Mouse (Mus musculus): ENCODE data around the gene Fkbp3. TPM values are rescaled to one million over a fixed set of nuclear protein-coding genes. Genes with fewer than 3 reads are reported as not detected.

Gene Fkbp3
- polyA plus RNA-seq, 1 experiment from 2014 or later = 423 TPM

- peaks cover 38% of the 10 kb centered on the region for H3K4me1 ChIP-seq (replicated peaks; ENCODE audit: control insufficient read depth, insufficient read depth, low read length)
- peak overlapping the region; percentile 93 for H3K4me3 ChIP-seq (replicated peaks; ENCODE audit: low read length)
- DNase-seq (ENCODE audit: low spot score) (peak; percentile 35), ATAC-seq (ENCODE audit: low FRiP score) (peak; percentile 12)
- H3K27me3 ChIP-seq (ENCODE audit: control insufficient read depth, insufficient read depth, low read length) = no peaks in the 10 kb centered on the region
- 1% methylated on average over 41 of the region's 41 CpGs for WGBS
- H3K4me2 ChIP-seq (replicated peaks) = peak overlapping the region; percentile 90
- peaks cover 3% of the 10 kb centered on the region; the same call in 1 of the 2 replicates for H3K36me3 ChIP-seq (replicated peaks; ENCODE audit: control insufficient read depth, insufficient read depth)
- no peaks in the 10 kb centered on the region for H3K9me3 ChIP-seq (ENCODE audit: control insufficient read depth, low read length)
- H3K9ac ChIP-seq = peak overlapping the region; percentile 79
- peak overlapping the region; percentile 92 for H3K27ac ChIP-seq
These were observed 2.0 kb upstream of the Fkbp3 start for GRCm38 (mm10) chr12:65075733-65076310.

GRCm38 (mm10) chr12:65075085-65075732, 1.4 kb upstream of the Fkbp3 start, which contains the start of gene Fancm:
TSS of gene Fancm (plus strand) at chr12:65075603.
- Histone ChIP-seq H3K27ac (peak within 1 kb of the TSS; percentile 97), H3K27me3 (ENCODE audit: control insufficient read depth, insufficient read depth, low read length) (no peaks in the 10 kb centered on the region), H3K4me2 (replicated peaks) (peak within 1 kb of the TSS; percentile 90), H3K9me3 (ENCODE audit: control insufficient read depth, low read length) (no peaks in the 10 kb centered on the region), H3K9ac (peak within 1 kb of the TSS; percentile 94), H3K4me3 (replicated peaks; ENCODE audit: low read length) (peak within 1 kb of the TSS; percentile 93), H3K36me3 (replicated peaks; ENCODE audit: control insufficient read depth, insufficient read depth) (peaks cover 3% of the 10 kb centered on the region; the same call in 1 of the 2 replicates), H3K4me1 (replicated peaks; ENCODE audit: control insufficient read depth, insufficient read depth, low read length) (peaks cover 38% of the 10 kb centered on the region)
- peak; percentile 97 for DNase-seq (ENCODE audit: low spot score)
- peak; percentile 58 for ATAC-seq (ENCODE audit: low FRiP score)
- WGBS = 2% methylated on average over 39 of the region's 39 CpGs

DNA sequence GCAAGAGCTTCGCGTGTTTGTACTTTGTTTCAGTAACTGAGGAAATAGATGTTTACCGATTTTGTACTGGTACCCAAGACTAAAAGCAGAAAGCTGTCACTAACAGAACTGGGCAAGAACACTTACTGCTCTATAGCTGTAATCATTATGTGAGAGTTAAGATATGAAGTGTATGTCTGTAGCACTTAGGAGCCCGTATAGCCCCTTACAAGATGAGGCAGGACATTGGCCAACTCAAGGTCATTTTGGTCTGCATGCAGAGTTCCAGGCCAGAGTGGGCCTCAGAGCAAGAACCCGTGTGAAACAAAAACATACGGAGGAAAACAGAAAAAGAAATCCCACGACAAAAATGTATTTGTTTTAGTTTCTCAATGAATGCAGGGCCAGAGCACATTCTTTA, 844 bp upstream of the Fkbp3 start:
- no peaks in the 10 kb centered on the region for H3K27me3 ChIP-seq (ENCODE audit: control insufficient read depth, insufficient read depth, low read length)
- peak overlapping the region; percentile 93 for H3K4me3 ChIP-seq (replicated peaks; ENCODE audit: low read length)
- no peaks in the 10 kb centered on the region for H3K9me3 ChIP-seq (ENCODE audit: control insufficient read depth, low read length)
- H3K27ac ChIP-seq = peak overlapping the region; percentile 97
- ATAC-seq (ENCODE audit: low FRiP score) (no peak), DNase-seq (ENCODE audit: low spot score) (no peak)
- H3K4me1 ChIP-seq (replicated peaks; ENCODE audit: control insufficient read depth, insufficient read depth, low read length) = peaks cover 38% of the 10 kb centered on the region
- peak overlapping the region; percentile 90 for H3K4me2 ChIP-seq (replicated peaks)
- 44% methylated on average over 7 of the region's 7 CpGs for WGBS
- 0 out of 2 replicates have a peak, but pooled peaks cover 4% of the 10 kb centered on the region for H3K36me3 ChIP-seq (replicated peaks; ENCODE audit: control insufficient read depth, insufficient read depth)
- H3K9ac ChIP-seq = peak overlapping the region; percentile 79

- 3% methylated on average over 21 of the region's 21 CpGs for WGBS
- no peaks in the 10 kb centered on the region for H3K27me3 ChIP-seq (ENCODE audit: control insufficient read depth, insufficient read depth, low read length)
- DNase-seq (ENCODE audit: low spot score) (peak; percentile 54), ATAC-seq (ENCODE audit: low FRiP score) (peak; percentile 64)
- H3K4me1 ChIP-seq (replicated peaks; ENCODE audit: control insufficient read depth, insufficient read depth, low read length) = peaks cover 38% of the 10 kb centered on the region
- peak overlapping the region; percentile 90 for H3K4me2 ChIP-seq (replicated peaks)
- no peaks in the 10 kb centered on the region for H3K9me3 ChIP-seq (ENCODE audit: control insufficient read depth, low read length)
- peaks cover 19% of the 10 kb centered on the region for H3K36me3 ChIP-seq (replicated peaks; ENCODE audit: control insufficient read depth, insufficient read depth)
- H3K27ac ChIP-seq = peak overlapping the region; percentile 97
- H3K9ac ChIP-seq = peak overlapping the region; percentile 94
- H3K4me3 ChIP-seq (replicated peaks; ENCODE audit: low read length) = peak overlapping the region; percentile 93
These were observed 746 bp downstream of the Fkbp3 start for GRCm38 (mm10) chr12:65072911-65073610.

DNA sequence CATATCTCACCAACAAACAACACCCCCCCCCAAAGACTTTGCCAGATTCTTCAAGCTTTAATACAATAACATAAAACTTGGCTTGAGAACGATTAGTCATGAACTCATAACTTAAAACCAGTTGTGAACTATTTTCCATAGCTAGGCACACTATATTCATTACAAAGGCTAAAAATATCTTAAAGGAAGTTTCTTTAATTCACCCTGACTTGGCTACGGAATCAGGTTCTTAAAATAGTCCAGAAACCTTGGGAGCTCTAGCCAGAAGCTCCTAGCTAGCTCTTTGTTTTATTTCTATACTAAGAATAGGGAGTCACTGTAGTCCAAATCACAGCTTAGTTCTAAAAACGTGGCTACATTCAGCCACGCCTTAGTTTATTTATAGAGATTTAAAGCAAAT, 5.4 kb downstream of the Fkbp3 start:
- peaks cover 8% of the 10 kb centered on the region; the same call in 1 of the 2 replicates for H3K4me1 ChIP-seq (replicated peaks; ENCODE audit: control insufficient read depth, insufficient read depth, low read length)
- no peak overlapping the region for H3K27ac ChIP-seq
- H3K27me3 ChIP-seq (ENCODE audit: control insufficient read depth, insufficient read depth, low read length) = no peaks in the 10 kb centered on the region
- peaks cover 60% of the 10 kb centered on the region for H3K36me3 ChIP-seq (replicated peaks; ENCODE audit: control insufficient read depth, insufficient read depth)
- H3K9ac ChIP-seq = no peak overlapping the region
- H3K4me3 ChIP-seq (replicated peaks; ENCODE audit: low read length) = no peak overlapping the region
- H3K4me2 ChIP-seq (replicated peaks) = no peak overlapping the region
- 85% methylated on average over 4 of the region's 4 CpGs for WGBS
- DNase-seq (ENCODE audit: low spot score) (no peak), ATAC-seq (ENCODE audit: low FRiP score) (no peak)
- H3K9me3 ChIP-seq (ENCODE audit: control insufficient read depth, low read length) = no peaks in the 10 kb centered on the region

DNA sequence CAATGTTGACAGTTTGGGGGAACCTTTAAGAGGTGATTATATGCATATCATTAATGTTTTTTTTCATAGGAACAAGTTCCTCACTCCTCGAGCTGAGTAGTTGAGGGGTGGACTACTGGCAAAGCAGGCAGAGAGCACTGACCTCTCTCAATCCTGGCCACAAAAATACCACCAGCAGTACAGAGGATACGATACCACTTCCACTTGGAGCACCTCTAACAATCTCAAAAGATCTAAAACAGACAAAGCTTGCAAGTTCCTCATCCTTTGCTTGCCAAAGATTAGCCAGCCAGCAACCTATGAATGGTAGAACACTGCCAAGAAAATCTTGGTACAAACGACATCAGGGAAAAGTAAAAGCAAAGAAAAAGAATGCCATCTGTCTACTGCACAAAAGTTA, 7.6 kb downstream of the Fkbp3 start:
- Histone ChIP-seq H3K4me3 (replicated peaks; ENCODE audit: low read length) (no peak overlapping the region), H3K36me3 (replicated peaks; ENCODE audit: control insufficient read depth, insufficient read depth) (peaks cover 78% of the 10 kb centered on the region), H3K27ac (no peak overlapping the region), H3K9me3 (ENCODE audit: control insufficient read depth, low read length) (no peaks in the 10 kb centered on the region), H3K9ac (no peak overlapping the region), H3K27me3 (ENCODE audit: control insufficient read depth, insufficient read depth, low read length) (no peaks in the 10 kb centered on the region), H3K4me1 (replicated peaks; ENCODE audit: control insufficient read depth, insufficient read depth, low read length) (no peaks in the 10 kb centered on the region), H3K4me2 (replicated peaks) (no peak overlapping the region)
- ATAC-seq (ENCODE audit: low FRiP score) (no peak), DNase-seq (ENCODE audit: low spot score) (no peak)
- 69% methylated on average over 3 of the region's 3 CpGs for WGBS

DNA sequence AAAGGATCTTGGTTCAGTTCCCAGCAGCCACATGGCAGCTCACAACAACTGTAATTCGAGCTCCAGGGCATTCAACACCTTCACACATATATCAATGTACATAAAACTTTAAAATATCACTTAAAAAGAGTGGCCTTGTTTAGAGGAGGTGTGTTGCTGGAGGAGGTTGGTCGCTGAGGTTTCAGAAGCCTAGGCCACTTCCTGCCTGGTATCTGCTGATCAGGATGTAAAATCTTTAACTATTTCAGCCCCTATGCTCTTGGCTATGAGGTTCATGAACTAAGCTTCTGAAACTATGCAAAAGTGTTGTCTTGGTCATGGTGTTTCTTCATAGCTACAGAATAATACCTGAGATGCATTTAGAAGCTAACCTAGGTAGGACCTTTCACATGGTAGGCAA, 8.6 kb downstream of the Fkbp3 start:
- H3K27ac ChIP-seq = no peak overlapping the region
- H3K4me2 ChIP-seq (replicated peaks) = no peak overlapping the region
- H3K4me3 ChIP-seq (replicated peaks; ENCODE audit: low read length) = no peak overlapping the region
- no peak for ATAC-seq (ENCODE audit: low FRiP score)
- 86% methylated on average over 2 of the region's 2 CpGs for WGBS
- H3K4me1 ChIP-seq (replicated peaks; ENCODE audit: control insufficient read depth, insufficient read depth, low read length) = no peaks in the 10 kb centered on the region
- no peak for DNase-seq (ENCODE audit: low spot score)
- no peak overlapping the region for H3K9ac ChIP-seq
- no peaks in the 10 kb centered on the region for H3K27me3 ChIP-seq (ENCODE audit: control insufficient read depth, insufficient read depth, low read length)
- H3K9me3 ChIP-seq (ENCODE audit: control insufficient read depth, low read length) = no peaks in the 10 kb centered on the region
- H3K36me3 ChIP-seq (replicated peaks; ENCODE audit: control insufficient read depth, insufficient read depth) = peaks cover 87% of the 10 kb centered on the region

- DNase-seq (ENCODE audit: low spot score) (no peak), ATAC-seq (ENCODE audit: low FRiP score) (no peak)
- Histone ChIP-seq H3K4me2 (replicated peaks) (no peak overlapping the region), H3K4me1 (replicated peaks; ENCODE audit: control insufficient read depth, insufficient read depth, low read length) (no peaks in the 10 kb centered on the region), H3K27me3 (ENCODE audit: control insufficient read depth, insufficient read depth, low read length) (no peaks in the 10 kb centered on the region), H3K9me3 (ENCODE audit: control insufficient read depth, low read length) (no peaks in the 10 kb centered on the region), H3K4me3 (replicated peaks; ENCODE audit: low read length) (no peak overlapping the region), H3K36me3 (replicated peaks; ENCODE audit: control insufficient read depth, insufficient read depth) (peaks cover 86% of the 10 kb centered on the region), H3K9ac (no peak overlapping the region), H3K27ac (no peak overlapping the region)
These were observed 12.7 kb downstream of the Fkbp3 start for GRCm38 (mm10) chr12:65061082-65061481.

DNA sequence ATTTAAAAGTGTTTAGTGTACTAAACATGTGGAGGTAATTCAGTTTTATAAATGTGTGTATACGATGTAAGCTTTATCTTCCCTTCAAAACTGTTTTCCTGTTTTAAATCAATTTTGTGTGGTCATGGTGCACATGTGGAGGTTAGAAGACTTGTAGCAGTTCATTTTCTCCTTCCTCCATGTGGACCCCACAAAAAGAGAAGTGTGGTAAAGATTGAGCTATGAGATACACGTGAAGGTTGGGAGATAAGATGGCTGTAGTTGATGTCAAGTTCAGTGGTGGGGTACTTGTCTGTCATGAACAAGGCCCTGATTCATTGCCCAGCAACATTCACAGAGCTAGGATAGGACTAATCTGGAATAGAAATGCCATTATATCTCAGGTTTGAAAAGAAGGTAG, 15.6 kb downstream of the Fkbp3 start:
- Histone ChIP-seq H3K4me1 (replicated peaks; ENCODE audit: control insufficient read depth, insufficient read depth, low read length) (no peaks in the 10 kb centered on the region), H3K9me3 (ENCODE audit: control insufficient read depth, low read length) (no peaks in the 10 kb centered on the region), H3K9ac (no peak overlapping the region), H3K36me3 (replicated peaks; ENCODE audit: control insufficient read depth, insufficient read depth) (peaks cover 84% of the 10 kb centered on the region), H3K27me3 (ENCODE audit: control insufficient read depth, insufficient read depth, low read length) (no peaks in the 10 kb centered on the region), H3K4me3 (replicated peaks; ENCODE audit: low read length) (no peak overlapping the region), H3K27ac (no peak overlapping the region), H3K4me2 (replicated peaks) (no peak overlapping the region)
- DNase-seq (ENCODE audit: low spot score) = no peak
- ATAC-seq (ENCODE audit: low FRiP score) = no peak
- 91% methylated on average over 2 of the region's 2 CpGs for WGBS
